Mouse (Mus musculus): Measurements from ENCODE around the gene Timm10b. TPM values are rescaled to one million over a fixed set of nuclear protein-coding genes. Genes with fewer than 3 reads are reported as not detected.

Gene Timm10b
- polyA plus RNA-seq (2015; fragmentation: Nextera tagmentation; extraction: Ambion mirVana): 124 and 125 TPM in 2 replicates

DNA sequence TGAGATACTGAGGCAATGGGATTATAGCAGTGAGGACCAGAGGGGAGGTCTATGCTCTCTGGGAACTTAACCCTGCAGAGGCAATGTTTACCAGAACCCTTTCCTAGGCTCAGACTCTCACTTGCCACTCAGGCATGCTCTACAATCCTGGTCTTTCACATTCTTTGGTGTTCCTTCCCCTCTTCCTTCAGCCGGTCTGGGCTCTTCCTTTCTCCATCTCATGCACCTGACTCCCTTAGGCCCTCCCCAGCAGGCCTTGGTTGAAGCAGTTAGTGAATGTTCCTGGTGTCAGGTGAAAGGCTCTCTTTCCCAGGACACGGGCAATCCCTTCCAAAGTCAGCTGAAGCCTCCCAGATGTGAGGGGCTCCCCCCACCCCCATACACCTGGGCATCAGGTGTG lies at the start of gene Timm10b:
Gene Timm10b, plus strand, starts transcription at position 301 of the 400 bp plus-strand sequence.
- Histone ChIP-seq H3K9me3 (ENCODE audit: control insufficient read depth, low read length) (no peaks in the 10 kb centered on the region), H3K9ac (replicated peaks; ENCODE audit: low read depth, low read length) (peak within 1 kb of the TSS; percentile 86), H3K4me3 (replicated peaks; ENCODE audit: low read length) (peak within 1 kb of the TSS; percentile 82), H3K36me3 (ENCODE audit: control insufficient read depth, insufficient read depth) (peaks cover 10% of the 10 kb centered on the region; the same call in 1 of the 2 replicates), H3K27ac (ENCODE audit: low read length) (peak within 1 kb of the TSS; percentile 83), H3K27me3 (replicated peaks; ENCODE audit: control insufficient read depth, insufficient read depth, low read length) (no peaks in the 10 kb centered on the region), H3K4me1 (replicated peaks; ENCODE audit: control insufficient read depth, insufficient read depth, low read length) (peaks cover 24% of the 10 kb centered on the region), H3K4me2 (ENCODE audit: low read length) (peak within 1 kb of the TSS; percentile 98)
- WGBS: 6% methylated on average over 2 of the region's 2 CpGs
- peak; percentile 16 for ATAC-seq

DNA sequence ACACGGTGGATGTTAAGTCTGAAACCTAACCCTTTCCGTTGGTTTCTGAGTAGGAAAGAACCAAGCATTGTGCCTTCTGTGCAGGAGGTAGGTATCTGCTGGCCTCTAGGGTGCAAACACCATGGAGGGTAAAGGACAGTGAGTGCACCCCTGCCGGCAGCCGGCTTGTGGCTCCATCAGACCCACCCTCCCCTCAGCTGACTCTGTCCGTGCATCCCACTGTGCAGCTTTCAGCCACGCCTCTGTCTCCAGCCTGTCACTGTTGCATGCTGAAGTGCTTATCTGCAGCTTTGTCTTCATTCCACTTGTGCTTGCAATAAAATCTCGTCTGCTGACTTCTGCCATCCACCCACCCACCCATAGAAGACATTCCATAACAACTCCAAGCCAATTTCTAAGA lies 49.8 kb upstream of the Timm10b start:
- Histone ChIP-seq H3K36me3 (ENCODE audit: control insufficient read depth, insufficient read depth) (no peaks in the 10 kb centered on the region), H3K9ac (replicated peaks; ENCODE audit: low read depth, low read length) (no peak overlapping the region), H3K4me3 (replicated peaks; ENCODE audit: low read length) (no peak overlapping the region), H3K27ac (ENCODE audit: low read length) (no peak overlapping the region), H3K4me1 (replicated peaks; ENCODE audit: control insufficient read depth, insufficient read depth, low read length) (no peaks in the 10 kb centered on the region), H3K4me2 (ENCODE audit: low read length) (no peak overlapping the region), H3K9me3 (ENCODE audit: control insufficient read depth, low read length) (no peaks in the 10 kb centered on the region), H3K27me3 (replicated peaks; ENCODE audit: control insufficient read depth, insufficient read depth, low read length) (no peaks in the 10 kb centered on the region)
- ATAC-seq: no peak
- 18% methylated on average over 7 of the region's 7 CpGs for WGBS

DNA sequence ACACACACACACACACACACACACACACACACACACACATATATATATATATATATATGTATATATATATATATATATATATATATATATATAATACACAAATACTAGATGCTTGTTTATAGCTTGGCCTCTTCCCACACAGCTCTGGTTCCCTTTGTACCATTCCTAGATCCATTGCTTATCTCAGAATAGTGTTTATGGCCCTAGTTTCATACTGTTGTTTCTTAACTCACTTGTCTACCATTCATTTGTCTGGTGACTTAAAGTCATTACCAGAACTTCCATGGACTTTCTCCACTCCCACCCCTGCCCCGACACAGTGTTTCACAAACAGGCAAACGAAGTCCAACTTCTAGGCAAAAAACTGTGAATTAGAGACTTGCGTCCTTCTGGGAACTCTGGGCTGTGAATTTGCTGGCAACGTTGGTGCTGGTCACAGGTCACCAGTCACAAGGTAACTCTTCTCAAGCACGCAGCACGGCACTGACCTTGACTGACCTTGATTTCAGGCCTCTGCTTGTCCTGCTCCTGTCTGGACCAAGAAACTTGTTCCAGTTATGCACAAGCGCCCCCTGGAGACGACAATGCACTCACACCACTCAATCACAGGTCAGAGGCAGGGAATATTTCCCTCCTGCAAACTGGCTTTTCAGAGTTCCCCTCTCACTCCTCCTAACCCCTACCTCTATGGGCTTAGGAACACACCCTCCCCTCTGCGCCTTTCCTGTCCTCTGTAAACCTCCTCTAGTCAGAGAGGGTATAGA lies 36.8 kb upstream of the Timm10b start:
- no peaks in the 10 kb centered on the region for H3K9me3 ChIP-seq (ENCODE audit: control insufficient read depth, low read length)
- no peaks in the 10 kb centered on the region for H3K36me3 ChIP-seq (ENCODE audit: control insufficient read depth, insufficient read depth)
- H3K4me2 ChIP-seq (ENCODE audit: low read length): no peak overlapping the region
- no peaks in the 10 kb centered on the region for H3K27me3 ChIP-seq (replicated peaks; ENCODE audit: control insufficient read depth, insufficient read depth, low read length)
- no peak overlapping the region for H3K4me3 ChIP-seq (replicated peaks; ENCODE audit: low read length)
- peak; percentile 54; the same call in 1 of the 2 replicates for ATAC-seq
- H3K4me1 ChIP-seq (replicated peaks; ENCODE audit: control insufficient read depth, insufficient read depth, low read length): no peaks in the 10 kb centered on the region
- 38% methylated on average over 9 of the region's 9 CpGs for WGBS
- no peak overlapping the region for H3K9ac ChIP-seq (replicated peaks; ENCODE audit: low read depth, low read length)
- no peak overlapping the region for H3K27ac ChIP-seq (ENCODE audit: low read length)

DNA sequence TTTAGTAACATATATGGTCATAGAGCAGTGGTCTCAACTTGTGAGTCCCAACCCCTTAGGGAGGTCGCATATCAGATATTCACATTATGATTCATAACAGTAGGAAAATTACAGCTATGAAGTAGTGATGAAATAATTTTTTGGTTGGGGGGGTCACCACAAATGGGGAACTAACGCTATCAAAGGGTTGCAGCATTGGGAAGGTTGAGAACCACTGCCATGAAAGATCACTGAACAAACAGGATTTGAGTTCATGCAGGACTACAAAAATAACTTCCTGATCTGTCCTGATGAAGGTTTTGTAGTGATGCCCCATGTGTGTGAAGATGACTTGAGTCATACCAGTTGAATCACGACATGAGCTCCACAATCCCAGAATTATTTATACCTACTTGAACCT lies 31.4 kb upstream of the Timm10b start:
- no peaks in the 10 kb centered on the region for H3K9me3 ChIP-seq (ENCODE audit: control insufficient read depth, low read length)
- H3K9ac ChIP-seq (replicated peaks; ENCODE audit: low read depth, low read length): no peak overlapping the region
- 87% methylated on average over 3 of the region's 3 CpGs for WGBS
- H3K36me3 ChIP-seq (ENCODE audit: control insufficient read depth, insufficient read depth): peaks cover 35% of the 10 kb centered on the region
- H3K4me1 ChIP-seq (replicated peaks; ENCODE audit: control insufficient read depth, insufficient read depth, low read length): no peaks in the 10 kb centered on the region
- no peak overlapping the region for H3K4me2 ChIP-seq (ENCODE audit: low read length)
- no peaks in the 10 kb centered on the region for H3K27me3 ChIP-seq (replicated peaks; ENCODE audit: control insufficient read depth, insufficient read depth, low read length)
- no peak overlapping the region for H3K27ac ChIP-seq (ENCODE audit: low read length)
- H3K4me3 ChIP-seq (replicated peaks; ENCODE audit: low read length): no peak overlapping the region
- ATAC-seq: no peak

DNA sequence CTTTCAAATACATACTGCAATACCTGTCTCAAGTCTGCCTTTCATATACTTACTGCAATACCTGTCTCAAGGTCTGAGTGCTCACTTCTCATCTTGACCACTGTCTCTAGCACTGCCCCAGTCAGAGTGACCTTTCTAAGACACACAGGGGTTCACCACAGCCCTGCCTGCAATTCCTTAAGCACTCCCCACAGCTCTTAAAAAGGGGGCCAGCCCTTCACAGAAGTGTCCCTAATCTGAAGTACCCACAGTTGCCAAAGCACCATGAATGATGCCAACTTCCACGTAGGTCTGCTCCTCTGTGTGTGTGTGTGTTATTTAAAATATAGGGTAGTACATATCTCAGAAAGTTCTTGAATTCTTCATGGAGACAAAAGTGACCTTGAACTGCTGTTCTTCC lies 28.1 kb upstream of the Timm10b start:
- 85% methylated on average over 1 of the region's 1 CpGs for WGBS
- H3K36me3 ChIP-seq (ENCODE audit: control insufficient read depth, insufficient read depth): peaks cover 51% of the 10 kb centered on the region
- H3K27ac ChIP-seq (ENCODE audit: low read length): no peak overlapping the region
- no peak overlapping the region for H3K4me2 ChIP-seq (ENCODE audit: low read length)
- ATAC-seq: no peak
- no peaks in the 10 kb centered on the region for H3K9me3 ChIP-seq (ENCODE audit: control insufficient read depth, low read length)
- no peak overlapping the region for H3K4me3 ChIP-seq (replicated peaks; ENCODE audit: low read length)
- no peaks in the 10 kb centered on the region for H3K4me1 ChIP-seq (replicated peaks; ENCODE audit: control insufficient read depth, insufficient read depth, low read length)
- no peaks in the 10 kb centered on the region for H3K27me3 ChIP-seq (replicated peaks; ENCODE audit: control insufficient read depth, insufficient read depth, low read length)
- no peak overlapping the region for H3K9ac ChIP-seq (replicated peaks; ENCODE audit: low read depth, low read length)

DNA sequence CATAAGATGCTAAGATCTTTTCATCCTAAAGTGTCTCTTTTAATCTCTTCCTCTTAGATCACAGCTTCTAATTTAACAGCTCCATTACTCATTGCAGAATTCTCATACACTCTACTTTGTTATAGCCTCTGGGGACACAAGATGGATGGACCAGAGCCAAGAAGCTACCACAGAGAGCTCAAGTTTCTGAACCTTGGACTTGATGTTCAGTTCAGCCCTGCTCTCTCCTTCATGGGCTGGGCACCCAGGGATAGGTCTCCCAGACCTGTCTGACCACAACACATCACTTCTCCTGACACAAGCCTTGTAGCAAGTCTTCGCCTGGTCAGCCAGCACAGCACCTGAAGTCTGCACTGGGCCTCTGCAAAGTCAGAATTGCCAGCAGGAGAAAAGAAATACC lies 25.5 kb upstream of the Timm10b start:
- H3K36me3 ChIP-seq (ENCODE audit: control insufficient read depth, insufficient read depth): peaks cover 59% of the 10 kb centered on the region
- no peak overlapping the region for H3K27ac ChIP-seq (ENCODE audit: low read length)
- H3K4me3 ChIP-seq (replicated peaks; ENCODE audit: low read length): no peak overlapping the region
- 89% methylated on average over 1 of the region's 1 CpGs for WGBS
- no peaks in the 10 kb centered on the region for H3K4me1 ChIP-seq (replicated peaks; ENCODE audit: control insufficient read depth, insufficient read depth, low read length)
- no peaks in the 10 kb centered on the region for H3K9me3 ChIP-seq (ENCODE audit: control insufficient read depth, low read length)
- H3K27me3 ChIP-seq (replicated peaks; ENCODE audit: control insufficient read depth, insufficient read depth, low read length): no peaks in the 10 kb centered on the region
- no peak overlapping the region for H3K4me2 ChIP-seq (ENCODE audit: low read length)
- H3K9ac ChIP-seq (replicated peaks; ENCODE audit: low read depth, low read length): no peak overlapping the region
- no peak for ATAC-seq

DNA sequence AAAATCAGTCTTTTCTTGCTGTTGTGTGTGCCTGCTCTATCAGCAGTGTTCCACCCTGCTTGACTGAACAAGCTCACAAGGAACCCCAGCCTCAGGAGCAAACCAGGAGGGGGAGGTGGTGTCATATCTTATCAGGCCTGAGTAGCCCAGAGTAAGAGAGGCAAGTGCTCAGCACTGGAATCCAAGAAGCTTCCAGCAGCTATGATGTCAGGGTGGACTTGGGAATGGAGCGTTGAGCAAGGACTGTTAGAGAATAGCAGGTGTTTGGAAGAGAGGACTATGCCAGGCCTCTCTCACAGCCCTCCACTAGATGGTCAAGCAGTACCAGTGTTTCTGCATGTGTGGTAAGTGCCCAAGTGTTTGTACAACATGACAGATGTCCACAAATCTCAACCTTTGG lies 24.1 kb upstream of the Timm10b start:
- H3K9ac ChIP-seq (replicated peaks; ENCODE audit: low read depth, low read length): no peak overlapping the region
- WGBS: 75% methylated on average over 1 of the region's 1 CpGs
- no peak overlapping the region for H3K4me3 ChIP-seq (replicated peaks; ENCODE audit: low read length)
- H3K4me2 ChIP-seq (ENCODE audit: low read length): no peak overlapping the region
- H3K36me3 ChIP-seq (ENCODE audit: control insufficient read depth, insufficient read depth): peaks cover 50% of the 10 kb centered on the region
- no peaks in the 10 kb centered on the region for H3K9me3 ChIP-seq (ENCODE audit: control insufficient read depth, low read length)
- no peaks in the 10 kb centered on the region for H3K27me3 ChIP-seq (replicated peaks; ENCODE audit: control insufficient read depth, insufficient read depth, low read length)
- no peak overlapping the region for H3K27ac ChIP-seq (ENCODE audit: low read length)
- ATAC-seq: no peak
- no peaks in the 10 kb centered on the region for H3K4me1 ChIP-seq (replicated peaks; ENCODE audit: control insufficient read depth, insufficient read depth, low read length)

DNA sequence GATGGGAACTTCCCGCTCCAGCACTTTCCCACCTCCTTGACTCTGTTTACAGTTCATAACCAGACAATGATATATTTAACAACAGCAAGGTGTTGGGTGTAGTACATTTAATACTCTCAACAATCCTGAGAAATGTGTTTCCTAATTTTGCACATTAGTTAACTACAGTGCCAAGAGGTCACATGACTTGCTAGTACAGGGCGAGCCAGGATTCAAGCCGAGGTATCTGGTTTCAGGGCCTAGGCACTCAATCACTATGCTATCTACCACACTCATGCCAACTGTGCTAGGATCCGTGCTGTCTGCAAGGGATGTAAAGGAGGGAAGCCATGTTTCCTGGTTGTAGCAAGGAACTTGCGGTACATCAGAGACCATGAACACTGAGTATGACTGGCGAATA lies 23.3 kb upstream of the Timm10b start:
- Histone ChIP-seq H3K9me3 (ENCODE audit: control insufficient read depth, low read length) (no peaks in the 10 kb centered on the region), H3K36me3 (ENCODE audit: control insufficient read depth, insufficient read depth) (peaks cover 42% of the 10 kb centered on the region), H3K9ac (replicated peaks; ENCODE audit: low read depth, low read length) (no peak overlapping the region), H3K4me2 (ENCODE audit: low read length) (no peak overlapping the region), H3K4me3 (replicated peaks; ENCODE audit: low read length) (no peak overlapping the region), H3K27ac (ENCODE audit: low read length) (no peak overlapping the region), H3K27me3 (replicated peaks; ENCODE audit: control insufficient read depth, insufficient read depth, low read length) (no peaks in the 10 kb centered on the region), H3K4me1 (replicated peaks; ENCODE audit: control insufficient read depth, insufficient read depth, low read length) (no peaks in the 10 kb centered on the region)
- 92% methylated on average over 6 of the region's 6 CpGs for WGBS
- ATAC-seq: no peak

DNA sequence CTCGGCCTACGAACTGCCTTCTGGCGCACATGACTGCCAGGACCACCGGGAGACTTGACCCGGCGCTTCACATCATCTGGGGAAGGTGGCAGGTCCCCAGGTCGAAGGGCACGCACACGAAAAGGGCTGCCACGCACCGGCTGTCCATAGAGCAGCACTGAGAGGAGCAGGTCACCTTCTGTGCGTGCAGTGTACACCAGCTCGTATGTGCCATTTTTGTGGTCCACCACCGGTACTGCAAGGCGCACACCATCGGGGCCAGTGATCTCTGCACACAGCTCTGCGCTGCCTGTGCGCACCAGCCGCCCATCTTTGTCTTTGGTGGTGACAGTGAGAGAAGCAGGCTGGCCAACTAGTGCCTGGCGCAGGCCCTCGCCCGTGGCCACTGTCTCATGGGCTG lies 22.0 kb upstream of the Timm10b start:
- Histone ChIP-seq H3K27me3 (replicated peaks; ENCODE audit: control insufficient read depth, insufficient read depth, low read length) (no peaks in the 10 kb centered on the region), H3K9me3 (ENCODE audit: control insufficient read depth, low read length) (no peaks in the 10 kb centered on the region), H3K36me3 (ENCODE audit: control insufficient read depth, insufficient read depth) (peaks cover 33% of the 10 kb centered on the region), H3K4me2 (ENCODE audit: low read length) (no peak overlapping the region), H3K4me3 (replicated peaks; ENCODE audit: low read length) (no peak overlapping the region), H3K9ac (replicated peaks; ENCODE audit: low read depth, low read length) (no peak overlapping the region), H3K27ac (ENCODE audit: low read length) (no peak overlapping the region), H3K4me1 (replicated peaks; ENCODE audit: control insufficient read depth, insufficient read depth, low read length) (no peaks in the 10 kb centered on the region)
- WGBS: 95% methylated on average over 22 of the region's 22 CpGs
- no peak for ATAC-seq

All from forebrain, embryonic 16.5 days (tissue).